Mouse (Mus musculus) limb, embryonic 11.5 days (tissue): ENCODE measurements around the gene Ptprc. TPM values are rescaled to one million over a fixed set of nuclear protein-coding genes. Genes with fewer than 3 reads are reported as not detected.

Experiments used
- ATAC-seq: fragments of 200-750 bp; cut with Nextera tagmentation; 2 replicates; pipeline ENCODE4 v1.8.0; 2017; ENCODE audit warnings: low read depth; ENCODE audit not compliant: insufficient number of reproducible peaks, low FRiP score, low TSS enrichment
- DNase-seq: peaks from one replicate; pipeline ENCODE4 v3.0.0-alpha.2; 2015; ENCODE audit warnings: low spot score
- H3K27ac ChIP-seq: fragments of 300-500 bp; sonication (generic); replicated peaks from 2 replicates; pipeline ENCODE4 v1.5.1; 2014; ENCODE audit warnings: low read depth, mild to moderate bottlenecking, low read length
- H3K27me3 ChIP-seq: fragments of 300-500 bp; sonication (generic); 2 replicates; pipeline ENCODE4 v1.6.1; 2014; ENCODE audit warnings: mild to moderate bottlenecking, low read length, mixed read lengths; ENCODE audit not compliant: control insufficient read depth, insufficient read depth
- H3K36me3 ChIP-seq: fragments of 300-500 bp; sonication (generic); 2 replicates; pipeline ENCODE4 v1.6.1; 2014; ENCODE audit warnings: mild to moderate bottlenecking, low read length, moderate library complexity, mixed read lengths; ENCODE audit not compliant: control insufficient read depth, insufficient read depth
- H3K4me1 ChIP-seq: fragments of 300-500 bp; sonication (generic); 2 replicates; pipeline ENCODE4 v1.6.1; 2014; ENCODE audit warnings: low read length, mixed read lengths; ENCODE audit not compliant: control insufficient read depth, insufficient read depth
- H3K4me2 ChIP-seq: fragments of 300-500 bp; sonication (generic); 2 replicates; pipeline ENCODE4 v1.6.1; 2014; ENCODE audit warnings: low read depth, mild to moderate bottlenecking, moderate library complexity; ENCODE audit not compliant: severe bottlenecking
- H3K4me3 ChIP-seq: fragments of 300-500 bp; sonication (generic); 2 replicates; pipeline ENCODE4 v1.5.1; 2014; ENCODE audit warnings: low read depth, low read length
- H3K9ac ChIP-seq: fragments of 300-500 bp; sonication (generic); 2 replicates; pipeline ENCODE4 v1.6.1; 2014; ENCODE audit warnings: mild to moderate bottlenecking, low read length
- H3K9me3 ChIP-seq: fragments of 300-500 bp; sonication (generic); 2 replicates; pipeline ENCODE4 v1.6.1; 2016; ENCODE audit warnings: low read length; ENCODE audit not compliant: control insufficient read depth
- WGBS: fragments of 180-500 bp; shearing (Covaris S2); extraction: QIAGEN DNeasy Blood & Tissue Kit; methylation state at CpG from one replicate; pipeline ENCODE4 v1.1.7; 2014; 5-methylcytosine and 5-hydroxymethylcytosine counted together
- polyA plus RNA-seq: library from polyadenylated mRNA; unstranded; fragments of >200 nt; fragmentation: Nextera tagmentation; extraction: Ambion mirVana; gene quantifications from 2 replicates; pipeline ENCODE4 v1.2.1, GENCODE M21; 2014

Gene Ptprc
- polyA plus RNA-seq, 1 experiment from 2014 or later, result 0.93 TPM

DNA sequence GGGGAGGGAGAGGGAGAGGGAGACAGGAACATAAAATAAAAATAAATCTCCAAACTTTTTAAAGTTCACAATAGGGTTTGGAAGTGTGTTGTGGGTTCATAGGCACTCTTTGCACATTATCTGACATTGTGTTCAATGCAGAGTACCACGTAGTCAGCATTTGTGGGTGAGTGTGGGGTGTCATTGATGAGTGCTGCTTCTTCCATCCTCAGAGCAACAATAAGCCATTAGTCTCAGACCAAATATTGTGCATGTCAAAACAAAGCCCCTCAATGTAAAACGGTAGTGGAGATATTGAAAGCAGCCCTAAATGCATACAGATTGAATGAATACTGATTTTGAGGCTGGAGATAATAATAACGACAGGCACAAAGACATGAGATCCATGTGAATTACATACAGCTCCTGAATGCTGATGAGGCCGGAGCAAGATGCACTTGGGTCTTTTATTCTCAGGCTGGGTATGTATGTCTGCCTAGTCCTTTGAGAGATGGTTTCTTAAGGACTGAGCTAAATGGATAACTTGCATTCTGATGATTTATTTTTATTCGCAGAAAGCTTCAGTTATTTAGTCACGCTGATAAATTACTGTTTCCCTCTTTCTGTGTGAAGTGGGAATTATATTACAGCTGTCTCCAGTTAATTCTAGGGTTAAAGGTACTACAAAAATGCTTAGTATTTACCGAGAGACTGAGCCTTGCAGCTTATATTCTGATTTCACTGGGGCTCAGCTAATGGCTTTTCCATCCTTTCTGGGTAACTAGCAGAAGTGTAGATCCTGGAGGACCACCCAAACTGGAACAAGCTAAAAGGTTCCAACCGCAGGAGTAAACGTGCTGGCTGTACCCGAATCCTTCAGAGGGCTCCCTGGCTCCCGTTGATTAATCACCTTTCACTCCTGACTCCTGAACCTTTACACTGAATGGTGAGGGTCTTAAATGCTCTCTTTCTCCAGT is 153.3 kb downstream of the Ptprc start:
- Histone ChIP-seq H3K36me3 (no peaks in the 10 kb centered on the region), H3K4me1 (peaks cover 2% of the 10 kb centered on the region; the same call in 1 of the 2 replicates), H3K27ac (0 out of 2 replicates have a peak overlapping the region, but pooled peaks have one; percentile 33), H3K27me3 (no peaks in the 10 kb centered on the region), H3K9me3 (no peaks in the 10 kb centered on the region), H3K9ac (no peak overlapping the region), H3K4me2 (no peak overlapping the region), H3K4me3 (no peak overlapping the region)
- DNase-seq (peak; percentile 48), ATAC-seq (peak; percentile 57; the same call in 1 of the 2 replicates)
- 38% methylated on average over 11 of the region's 11 CpGs for WGBS

Other genes starting within 250 kb of the Ptprc start
- gene Atp6v1g3, start 98.0 kb upstream of the Ptprc start, polyA plus RNA-seq, result 3.6 and 3.7 TPM in 2 replicates